Mouse (Mus musculus): ENCODE measurements around the gene Tuba1b.

GRCm38 (mm10) chr15:98923031-98923537 lies 11.3 kb downstream of the Tuba1b start:
- no peak for TF ChIP-seq CTCF (IDR thresholded peaks at IDR 0.05; ENCODE audit: low read depth)
- no peak for TF ChIP-seq EP300 (IDR thresholded peaks at IDR 0.05; ENCODE audit: low read depth)
